Mouse (Mus musculus) CH12.LX (cell line): ENCODE measurements around the gene Mybphl. TPM values are rescaled to one million over a fixed set of nuclear protein-coding genes. Genes with fewer than 3 reads are reported as not detected.

Experiments used
- DNase-seq: peaks from one replicate; pipeline ENCODE4 v3.0.0-alpha.2; 2013; ENCODE audit errors: extremely low read depth
- H3K27ac ChIP-seq: 2 replicates; pipeline ENCODE4 v1.5.1; 2012; ENCODE audit warnings: low read depth, mild to moderate bottlenecking, control low read depth, moderate library complexity; ENCODE audit not compliant: insufficient read depth
- H3K27me3 ChIP-seq: replicated peaks from 2 replicates; pipeline ENCODE3; 2012; ENCODE audit warnings: inconsistent platforms
- H3K36me3 ChIP-seq, 2 experiments: replicated peaks in 1 of 2; 2 replicates each; pipeline versions ENCODE3 to v1.6.1; 2012; ENCODE audit warnings: inconsistent platforms in 1 of 2, low read length in 1 of 2, mild to moderate bottlenecking in 1 of 2, mixed read lengths in 1 of 2, moderate library complexity in 1 of 2; ENCODE audit not compliant: control insufficient read depth in 1 of 2, insufficient read depth in 1 of 2
- H3K4me1 ChIP-seq, 2 experiments: 2 replicates each; pipeline ENCODE4 v1.6.1; 2012; ENCODE audit warnings: inconsistent platforms in 1 of 2, moderate library complexity in 1 of 2; ENCODE audit not compliant: insufficient read depth in 2 of 2, control insufficient read depth in 1 of 2
- H3K4me2 ChIP-seq: 2 replicates; pipeline ENCODE4 v1.6.1; 2012; ENCODE audit warnings: low read depth, mild to moderate bottlenecking, control low read depth; ENCODE audit not compliant: poor library complexity, insufficient read depth, severe bottlenecking
- H3K4me3 ChIP-seq, 3 experiments: fragments of 150-350 bp in 1 of 3; sonication (generic) in 1 of 3; replicated peaks in 1 of 3; 2 replicates each; pipeline versions ENCODE3 to v1.5.1; 2011 to 2012; ENCODE audit warnings: low read depth in 2 of 3, low read length in 2 of 3, mild to moderate bottlenecking in 2 of 3, moderate library complexity in 2 of 3, control low read depth in 1 of 3, improper control_type of control experiment in 1 of 3, inconsistent platforms in 1 of 3, mixed read lengths in 1 of 3; ENCODE audit not compliant: poor library complexity in 1 of 3
- H3K79me2 ChIP-seq: replicated peaks from 2 replicates; pipeline ENCODE4 v1.6.1; 2012; ENCODE audit warnings: mild to moderate bottlenecking, moderate library complexity; ENCODE audit not compliant: control insufficient read depth, poor library complexity, insufficient read depth, severe bottlenecking; ENCODE audit errors: extremely low read depth
- H3K9ac ChIP-seq: 2 replicates; pipeline ENCODE4 v1.6.1; 2012; ENCODE audit warnings: low read depth, mild to moderate bottlenecking, control low read depth, moderate library complexity; ENCODE audit not compliant: insufficient read depth
- H3K9me3 ChIP-seq: replicated peaks from 2 replicates; pipeline ENCODE3; 2012; ENCODE audit warnings: low read length, inconsistent platforms, mixed read lengths
- ELF1 ChIP-seq: IDR thresholded peaks from 2 replicates; pipeline ENCODE4 v1.6.1; 2014; ENCODE audit warnings: low read depth, mild to moderate bottlenecking, inconsistent platforms, low read length, improper control_type of control experiment
- EP300 ChIP-seq: IDR thresholded peaks from 2 replicates; pipeline ENCODE4 v1.6.1; 2011; ENCODE audit warnings: low read length, improper control_type of control experiment
- MAX ChIP-seq: IDR thresholded peaks from 2 replicates; pipeline ENCODE4 v1.6.1; 2011; ENCODE audit warnings: low read length, improper control_type of control experiment
- MEF2A ChIP-seq: IDR thresholded peaks from 2 replicates; pipeline ENCODE4 v1.6.1; 2014; ENCODE audit warnings: low read depth, mild to moderate bottlenecking, inconsistent platforms, low read length, improper control_type of control experiment, borderline replicate concordance
- POLR2AphosphoS2 ChIP-seq: IDR thresholded peaks from 2 replicates; pipeline ENCODE4 v1.6.1; 2011; ENCODE audit warnings: low read depth, low read length, improper control_type of control experiment
- USF2 ChIP-seq: conservative IDR thresholded peaks from 2 replicates; pipeline ENCODE4 v1.6.1; 2011; ENCODE audit warnings: low read depth, low read length, improper control_type of control experiment
- dilution Hi-C: fragments of 300-500 bp; cut with MboI; formaldehyde crosslinking; loops from 2 replicates; pipeline ENCODE4 v1.14.3; 2020; ENCODE audit warnings: low sequenced_read_pairs; ENCODE audit not compliant: extremely low pct_unique_long_range_greater_than_20kb, extremely low pct_ligation_motif_present
- in situ Hi-C: fragments of 300-500 bp; cut with MboI; formaldehyde crosslinking; loops from 3 replicates; pipeline ENCODE4 v1.14.3; 2019; ENCODE audit warnings: low sequenced_read_pairs, low pct_ligation_motif_present, low pct_unique_long_range_greater_than_20kb, mixed read lengths
- polyA plus RNA-seq: library from polyadenylated mRNA; unstranded; fragments of >175 nt; gene quantifications from 2 replicates; pipeline ENCODE4 v1.2.1, GENCODE M21; 2012; ENCODE audit warnings: low read depth; ENCODE audit not compliant: insufficient read length
- total RNA-seq, 2 experiments: library from RNA; depleted of rRNA; stranded (reverse); fragments of 300-350 nt in 1 of 2; fragments of >200 nt in 1 of 2; gene quantifications; 2 replicates each; pipeline ENCODE4 v1.2.3; 2012 to 2014

Mybphl gene
- total and polyA plus RNA-seq, 3 experiments, result not detected

- Histone ChIP-seq H3K27ac (no peak overlapping the region), H3K79me2 (no peaks in the 10 kb centered on the region), H3K4me1 (peaks cover 0 to 8% of the 10 kb centered on the region in 2 experiments; a peak in 1 of 4 replicates), H3K4me3 (no peak overlapping the region), H3K36me3 (no peaks in the 10 kb centered on the region), H3K9me3 (peaks cover 24% of the 10 kb centered on the region), H3K9ac (no peak overlapping the region), H3K27me3 (peaks cover 58% of the 10 kb centered on the region), H3K4me2 (no peak overlapping the region)
- no peak for DNase-seq
- dilution Hi-C loops, result no loop called here
- in situ Hi-C loops, result loop anchor here (25.0 kb wide), 1 partner anchor 377 kb away; no protein-coding TSS in a partner anchor
- TF ChIP-seq USF2, result no peak
These were observed 45.1 kb downstream of the Mybphl start for GRCm38 (mm10) chr3:108409656-108410358.

DNA sequence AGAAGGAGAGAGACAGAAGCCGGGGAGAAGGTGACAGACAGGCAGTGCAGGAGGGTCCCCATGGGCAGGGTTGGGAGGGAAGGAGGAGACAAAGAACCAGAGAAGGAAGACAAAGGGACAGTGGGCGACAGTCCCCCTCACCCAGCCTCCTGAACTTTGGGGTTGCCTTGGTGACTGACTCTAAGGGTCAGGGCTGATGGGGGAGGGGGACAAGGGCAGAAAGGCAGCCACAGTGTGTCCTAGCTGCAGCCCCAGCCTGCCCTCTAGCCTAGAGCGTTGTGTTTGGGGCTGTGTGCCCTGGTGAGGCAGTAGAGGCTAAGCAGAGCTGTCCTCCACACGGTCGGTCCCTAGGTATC lies 45.6 kb downstream of the Mybphl start:
- DNase-seq, result no peak
- in situ Hi-C loops (loop anchor here (25.0 kb wide), 1 partner anchor 377 kb away; no protein-coding TSS in a partner anchor), dilution Hi-C loops (no loop called here)
- Histone ChIP-seq H3K4me2 (no peak overlapping the region), H3K4me3 (no peak overlapping the region), H3K27me3 (peaks cover 53% of the 10 kb centered on the region), H3K79me2 (no peaks in the 10 kb centered on the region), H3K27ac (no peak overlapping the region), H3K9me3 (peaks cover 29% of the 10 kb centered on the region), H3K4me1 (peaks cover 0 to 4% of the 10 kb centered on the region in 2 experiments; a peak in 1 of 4 replicates), H3K36me3 (no peaks in the 10 kb centered on the region), H3K9ac (no peak overlapping the region)
- no peak for TF ChIP-seq ELF1

DNA sequence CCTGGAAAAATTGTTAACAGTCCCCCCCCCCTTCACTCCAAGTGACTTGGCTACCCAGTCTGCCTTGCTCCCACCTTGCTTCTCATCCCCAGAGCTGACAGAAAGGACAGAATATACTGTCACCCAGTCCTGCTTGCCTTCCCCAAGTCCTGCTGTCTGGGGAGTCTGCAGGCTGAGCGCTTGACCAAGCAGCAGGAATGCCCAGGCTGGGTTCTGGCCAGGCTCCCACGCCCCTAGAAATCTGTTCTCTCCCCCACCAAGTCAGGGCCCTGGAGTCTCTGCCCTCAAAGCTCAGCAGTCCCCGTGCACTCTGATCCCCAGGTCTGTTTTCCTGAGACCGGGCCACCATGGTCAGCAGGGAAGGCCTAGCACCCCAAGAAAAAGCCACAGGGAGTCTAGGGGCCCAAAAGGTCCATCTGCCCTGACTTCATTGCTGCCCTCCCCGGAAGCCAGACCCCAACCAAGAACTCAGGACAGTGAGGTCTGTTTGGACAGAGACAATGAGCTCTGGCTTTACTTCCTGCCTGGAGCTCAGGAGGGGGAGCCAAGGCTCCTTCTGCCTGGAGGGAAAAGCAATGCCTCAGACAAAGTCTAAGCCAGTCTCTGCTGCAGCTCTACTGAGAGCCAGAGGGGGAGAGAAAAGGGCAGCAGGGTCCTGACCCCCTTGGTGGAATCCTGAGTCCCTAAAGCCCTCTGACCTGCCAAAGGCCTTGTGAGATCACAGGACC lies 46.5 kb downstream of the Mybphl start:
- dilution Hi-C loops (no loop called here), in situ Hi-C loops (loop anchor here (25.0 kb wide), 1 partner anchor 376 kb away; no protein-coding TSS in a partner anchor)
- H3K9ac ChIP-seq, result no peak overlapping the region
- TF ChIP-seq MEF2A, result no peak
- no peak for TF ChIP-seq MAX
- no peak for TF ChIP-seq POLR2AphosphoS2
- no peak for TF ChIP-seq EP300
- peaks cover 46% of the 10 kb centered on the region for H3K27me3 ChIP-seq
- H3K36me3 ChIP-seq, result no peaks in the 10 kb centered on the region
- no peaks in the 10 kb centered on the region for H3K79me2 ChIP-seq
- H3K4me3 ChIP-seq, result no peak overlapping the region
- DNase-seq, result no peak
- H3K27ac ChIP-seq, result no peak overlapping the region
- peaks cover 32% of the 10 kb centered on the region for H3K9me3 ChIP-seq
- 0 out of 4 replicates have a peak, but pooled peaks cover 0 to 3% of the 10 kb centered on the region in 2 experiments for H3K4me1 ChIP-seq
- H3K4me2 ChIP-seq, result no peak overlapping the region
